Mouse (Mus musculus) small intestine, adult 2 months (tissue): ENCODE data around the gene Plekhg1. TPM values are rescaled to one million over a fixed set of nuclear protein-coding genes. Genes with fewer than 3 reads are reported as not detected.

Experiments used
- H3K27ac ChIP-seq: fragments of 200-500 bp; 2 replicates; pipeline ENCODE4 v1.5.1; 2012; ENCODE audit warnings: low read depth, low read length, control low read depth, inconsistent platforms; ENCODE audit not compliant: insufficient read depth
- H3K27me3 ChIP-seq: fragments of 200-500 bp; 2 replicates; pipeline ENCODE4 v1.6.1; 2012; ENCODE audit warnings: mild to moderate bottlenecking, moderate library complexity, low read length, inconsistent platforms; ENCODE audit not compliant: control insufficient read depth, insufficient read depth
- H3K36me3 ChIP-seq: fragments of 200-500 bp; 2 replicates; pipeline ENCODE4 v1.6.1; 2012; ENCODE audit warnings: mild to moderate bottlenecking, low read length, control low read depth, inconsistent platforms; ENCODE audit not compliant: control insufficient read depth, insufficient read depth
- H3K4me1 ChIP-seq: fragments of 200-500 bp; 2 replicates; pipeline ENCODE4 v1.6.1; 2012; ENCODE audit warnings: low read length, inconsistent platforms, mixed read lengths; ENCODE audit not compliant: control insufficient read depth, insufficient read depth, insufficient read length
- H3K4me3 ChIP-seq: fragments of 200-500 bp; 2 replicates; pipeline ENCODE4 v1.5.1; 2012; ENCODE audit warnings: low read depth, mild to moderate bottlenecking, control low read depth, inconsistent platforms, low read length, moderate library complexity
- CTCF ChIP-seq: fragments of 200-500 bp; IDR thresholded peaks from 2 replicates; pipeline ENCODE4 v1.5.1; 2012; ENCODE audit warnings: low read depth, mild to moderate bottlenecking, control low read depth, inconsistent platforms, low read length, moderate library complexity, mixed read lengths; ENCODE audit not compliant: insufficient replicate concordance, insufficient read length; ENCODE audit errors: extremely low read depth
- POLR2A ChIP-seq: fragments of 200-500 bp; IDR thresholded peaks from 2 replicates; pipeline ENCODE4 v1.6.1; 2012; ENCODE audit warnings: low read depth, mild to moderate bottlenecking, control low read depth, inconsistent platforms, low read length, moderate library complexity
- WGBS: fragments of 180-500 bp; shearing (Covaris S2); methylation state at CpG from one replicate; pipeline ENCODE4 v1.1.7; 2018; 5-methylcytosine and 5-hydroxymethylcytosine counted together
- polyA plus RNA-seq: library from polyadenylated mRNA; depleted of rRNA; stranded (reverse); fragments of >200 nt; gene quantifications from 2 replicates; pipeline ENCODE4 v1.2.3, GENCODE M21; 2012

Gene Plekhg1
- polyA plus RNA-seq, 1 experiment, result 1.7 TPM

DNA sequence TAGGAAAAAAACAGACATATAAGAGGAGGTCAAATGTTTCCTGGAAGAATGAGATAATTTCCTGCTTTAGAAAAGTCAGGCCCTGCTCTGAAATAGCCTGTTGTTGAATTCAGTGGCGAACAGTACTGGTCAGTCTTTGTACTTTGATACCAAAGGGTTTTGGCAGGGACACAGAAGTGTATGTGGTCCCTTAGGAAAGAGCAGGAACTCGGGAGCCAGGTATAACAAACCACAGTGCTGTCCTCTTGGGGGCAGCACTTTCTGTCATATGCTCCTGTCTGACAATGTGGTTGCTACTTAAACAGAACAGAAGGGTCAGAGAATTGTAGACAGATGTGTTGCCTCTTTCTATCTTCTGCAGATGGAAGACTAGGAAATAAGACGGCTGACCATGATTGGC lies 65.2 kb downstream of the Plekhg1 start:
- Histone ChIP-seq H3K4me1 (no peaks in the 10 kb centered on the region), H3K4me3 (no peak overlapping the region), H3K27me3 (no peaks in the 10 kb centered on the region), H3K27ac (no peak overlapping the region), H3K36me3 (no peaks in the 10 kb centered on the region)
- 22% methylated on average over 3 of the region's 3 CpGs for WGBS
- TF ChIP-seq POLR2A (no peak), CTCF (no peak)

DNA sequence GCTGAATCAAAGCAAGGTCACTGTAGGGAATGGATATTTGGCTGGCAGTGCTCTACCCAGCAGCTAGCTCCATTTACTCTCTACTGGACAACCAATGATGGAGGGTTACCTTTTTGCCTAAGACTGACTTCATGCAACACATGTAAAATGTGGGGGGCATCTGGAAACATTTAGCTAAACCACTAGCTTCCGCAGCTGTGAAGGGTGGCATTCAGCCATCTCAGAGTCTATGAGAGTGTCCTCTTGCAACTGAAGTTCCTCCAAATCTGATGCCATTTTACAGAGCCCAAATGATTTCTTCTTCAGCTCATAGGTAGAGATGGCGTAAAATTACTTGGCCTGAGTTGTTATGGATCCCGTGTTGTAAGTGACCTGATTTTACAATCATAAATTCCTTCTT lies 67.8 kb downstream of the Plekhg1 start:
- 92% methylated on average over 3 of the region's 3 CpGs for WGBS
- Histone ChIP-seq H3K4me3 (no peak overlapping the region), H3K4me1 (no peaks in the 10 kb centered on the region), H3K27ac (no peak overlapping the region), H3K27me3 (no peaks in the 10 kb centered on the region), H3K36me3 (no peaks in the 10 kb centered on the region)
- TF ChIP-seq POLR2A (no peak), CTCF (no peak)

- 64% methylated on average over 10 of the region's 10 CpGs for WGBS
Observed at GRCm38 (mm10) chr10:3810476-3811273, 70.5 kb downstream of the Plekhg1 start.

GRCm38 (mm10) chr10:3818940-3819701 lies 79.0 kb downstream of the Plekhg1 start:
- TF ChIP-seq CTCF (no peak), POLR2A (no peak)

More at GRCm38 (mm10) chr10:3810476-3811273, 70.5 kb downstream of the Plekhg1 start:
- H3K4me3 ChIP-seq, result no peak overlapping the region
- no peaks in the 10 kb centered on the region for H3K4me1 ChIP-seq
- H3K27me3 ChIP-seq, result no peaks in the 10 kb centered on the region
- TF ChIP-seq CTCF, result no peak
- TF ChIP-seq POLR2A, result no peak
- no peaks in the 10 kb centered on the region for H3K36me3 ChIP-seq
- H3K27ac ChIP-seq, result no peak overlapping the region

DNA sequence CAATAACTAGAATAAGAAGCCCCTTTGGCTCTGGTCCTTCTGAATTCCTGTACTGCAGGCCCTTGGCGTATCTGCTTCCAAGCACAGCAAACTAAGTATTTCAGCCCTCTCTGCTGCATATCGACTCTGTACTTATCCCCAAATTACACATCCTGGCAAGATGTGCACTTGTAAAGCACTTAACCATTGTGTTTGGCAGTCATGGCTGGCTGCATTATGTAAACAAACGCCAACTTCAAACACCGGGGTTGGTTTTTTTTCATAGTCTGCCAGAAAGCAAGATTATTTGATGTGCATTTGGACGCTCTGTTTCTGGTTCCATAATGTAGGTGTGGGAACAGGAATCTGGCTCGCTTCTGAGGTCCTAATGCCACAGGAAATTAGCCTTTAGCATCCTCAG lies 83.7 kb downstream of the Plekhg1 start:
- H3K36me3 ChIP-seq, result no peaks in the 10 kb centered on the region
- peaks cover 4% of the 10 kb centered on the region for H3K4me1 ChIP-seq
- no peak overlapping the region for H3K4me3 ChIP-seq
- TF ChIP-seq POLR2A (no peak), CTCF (no peak)
- 57% methylated on average over 6 of the region's 6 CpGs for WGBS
- no peak overlapping the region for H3K27ac ChIP-seq
- no peaks in the 10 kb centered on the region for H3K27me3 ChIP-seq

More at GRCm38 (mm10) chr10:3818940-3819701, 79.0 kb downstream of the Plekhg1 start:
- WGBS, result 47% methylated on average over 5 of the region's 5 CpGs
- Histone ChIP-seq H3K27me3 (no peaks in the 10 kb centered on the region), H3K36me3 (no peaks in the 10 kb centered on the region), H3K27ac (no peak overlapping the region), H3K4me1 (no peaks in the 10 kb centered on the region), H3K4me3 (no peak overlapping the region)

GRCm38 (mm10) chr10:3826043-3826442 lies 85.9 kb downstream of the Plekhg1 start:
- Histone ChIP-seq H3K36me3 (no peaks in the 10 kb centered on the region), H3K27ac (0 out of 2 replicates have a peak overlapping the region, but pooled peaks have one; percentile 16), H3K4me1 (peaks cover 4% of the 10 kb centered on the region), H3K27me3 (no peaks in the 10 kb centered on the region), H3K4me3 (no peak overlapping the region)
- TF ChIP-seq CTCF (no peak), POLR2A (no peak)
- WGBS, result 67% methylated on average over 6 of the region's 6 CpGs

GRCm38 (mm10) chr10:3827368-3827767 lies 87.2 kb downstream of the Plekhg1 start:
- H3K27ac ChIP-seq, result no peak overlapping the region
- no peak for TF ChIP-seq CTCF
- TF ChIP-seq POLR2A, result no peak
- WGBS, result 38% methylated on average over 1 of the region's 1 CpGs
- no peaks in the 10 kb centered on the region for H3K27me3 ChIP-seq
- H3K36me3 ChIP-seq, result no peaks in the 10 kb centered on the region
- H3K4me1 ChIP-seq, result peaks cover 6% of the 10 kb centered on the region
- no peak overlapping the region for H3K4me3 ChIP-seq
